ENCODE assay signal across 23 mouse cellular contexts in genomic region chr2:60699591-60699990, GRCm38 (mm10). TPM values are rescaled to one million over a fixed set of nuclear protein-coding genes. Genes with fewer than 3 reads are reported as not detected.
DNase-seq lines count a peak whose midpoint lies in the region; ATAC-seq and TF ChIP-seq lines count a peak whose summit lies in the region.
"Had no signal": no experiment of that assay in that cellular context is flagged by ENCODE, and none has a peak within 500 bp of the region (broad histone marks: within the 10 kb centered on the region; RNA-seq: fewer than 3 reads in every experiment).

No protein-coding gene starts in this region.

- TF ChIP-seq CTCF in gastrocnemius, adult 2 months (IDR thresholded peaks at IDR 0.05) = no peak
- TF ChIP-seq CTCF in kidney, adult 2 months (conservative IDR thresholded peaks at IDR 0.05; ENCODE audit: insufficient read depth, insufficient read length, low read depth, low read length) = no peak

- no peaks in the 10 kb centered on the region for H3K27me3 ChIP-seq in heart, embryonic 13.5 days (replicated peaks)
- no peaks in the 10 kb centered on the region for H3K27me3 ChIP-seq in kidney, adult 2 months (replicated peaks; ENCODE audit: control insufficient read depth, insufficient read depth, low read length)
- H3K27me3 ChIP-seq: forebrain, embryonic 12.5 days; forebrain, embryonic 15.5 days; heart, embryonic 12.5 days had no signal

- no peaks in the 10 kb centered on the region for H3K36me3 ChIP-seq in heart, embryonic 13.5 days
- H3K36me3 ChIP-seq in kidney, adult 2 months (ENCODE audit: control insufficient read depth, insufficient read depth, low read length) = no peaks in the 10 kb centered on the region; the same call in 1 of the 2 replicates
- H3K36me3 ChIP-seq: forebrain, embryonic 12.5 days; forebrain, embryonic 15.5 days; heart, embryonic 12.5 days had no signal

- no peak overlapping the region for H3K9ac ChIP-seq in heart, embryonic 13.5 days
- H3K9ac ChIP-seq: forebrain, embryonic 12.5 days; forebrain, embryonic 15.5 days; heart, embryonic 12.5 days; hindbrain, embryonic 14.5 days had no signal

- intact Hi-C loops in gastrocnemius, adult 2 months (cut with DNase I) = no loop called here
- intact Hi-C loops in heart, postnatal 36 days (cut with DNase I) = no loop called here

- H3K4me3 ChIP-seq in gastrocnemius, adult 2 months = no peak overlapping the region
- no peak overlapping the region for H3K4me3 ChIP-seq in heart, embryonic 13.5 days
- H3K4me3 ChIP-seq in kidney, adult 2 months (ENCODE audit: insufficient read depth, low read depth, low read length) = no peak overlapping the region
- H3K4me3 ChIP-seq: forebrain, embryonic 12.5 days; forebrain, embryonic 15.5 days; heart, embryonic 12.5 days had no signal

- 69% methylated on average over 3 of the region's 3 CpGs for WGBS in heart, embryonic 13.5 days
- 72% methylated on average over 3 of the region's 3 CpGs for WGBS in kidney, adult 2 months

- peak overlapping the region; percentile 85 for H3K27ac ChIP-seq in gastrocnemius, adult 2 months
- 0 out of 2 replicates have a peak overlapping the region, but pooled peaks have one; percentile 4 for H3K27ac ChIP-seq in heart, embryonic 13.5 days (replicated peaks)
- peak overlapping the region; percentile 15; the same call in 1 of the 2 replicates for H3K27ac ChIP-seq in kidney, adult 2 months (ENCODE audit: insufficient read depth, low read depth, low read length)
- H3K27ac ChIP-seq: forebrain, embryonic 12.5 days; forebrain, embryonic 15.5 days; hindbrain, embryonic 14.5 days; hindbrain, postnatal 0 days had no signal

- H3K4me2 ChIP-seq in heart, embryonic 13.5 days = no peak overlapping the region
- H3K4me2 ChIP-seq: forebrain, embryonic 12.5 days; forebrain, embryonic 15.5 days; heart, embryonic 12.5 days; hindbrain, embryonic 14.5 days had no signal

- TF ChIP-seq POLR2A in kidney, adult 2 months (IDR thresholded peaks at IDR 0.05; ENCODE audit: low read depth, low read length) = no peak

- peaks cover 53% of the 10 kb centered on the region for H3K4me1 ChIP-seq in heart, embryonic 13.5 days
- H3K4me1 ChIP-seq in kidney, adult 2 months (ENCODE audit: control insufficient read depth, insufficient read depth, low read length) = peaks cover 43% of the 10 kb centered on the region

- no peaks in the 10 kb centered on the region for H3K9me3 ChIP-seq in heart, embryonic 13.5 days
- H3K9me3 ChIP-seq: forebrain, embryonic 12.5 days; forebrain, embryonic 15.5 days; heart, embryonic 12.5 days had no signal

- no peak for ATAC-seq in heart, embryonic 13.5 days (ENCODE audit: extremely low read depth, insufficient number of reproducible peaks, low FRiP score, low TSS enrichment)
- ATAC-seq: activated CD4-positive, CD25-positive, alpha-beta regulatory T cell, adult 4 months; forebrain, embryonic 15.5 days; hindbrain, postnatal 0 days; inflammation-experienced regulatory T-cells, adult 6 months; intestine, embryonic 16.5 days had no signal

- no peak for DNase-seq in gastrocnemius, adult 2 months
- DNase-seq in gastrocnemius, postnatal 10 days = no peak
- DNase-seq in heart, postnatal 36 days = no peak
- no peak for DNase-seq in kidney, adult 2 months
- DNase-seq in kidney, adult 9 months = no peak
- DNase-seq in spleen, postnatal 14 days (ENCODE audit: low spot score in 2 of 2) = no peak
- DNase-seq in right cerebral cortex, adult 18-20 months = no peak
- DNase-seq: adrenal gland, adult 8-10 months; cerebellum, adult 18-20 months; cerebellum, adult 9-10 months; cerebellum, postnatal 14 days; gastrocnemius, postnatal 25 days; kidney, adult 18-20 months had no signal

RNA-seq across cellular contexts. Expression of gene Itgb6, which starts 22.9 kb away (rescaled TPM):
- 10 to 100 TPM; 18.3 to 50.1 TPM for total RNA-seq in gastrocnemius, adult 2 months (2021)
- total RNA-seq in gastrocnemius, postnatal 10 days (2021) = 10 to 100 TPM; 29.2 to 30.5 TPM
- 0.20 and 0.29 TPM in 2 replicates for polyA plus RNA-seq in heart, embryonic 13.5 days (2015; fragmentation: Nextera tagmentation; extraction: Ambion mirVana)
- 10 to 100 TPM; 15.2 to 16.7 TPM for total RNA-seq in heart, postnatal 36 days (2021)
- 55.8 and 74.0 TPM in 2 replicates for polyA plus RNA-seq in kidney, adult 2 months (2012; rRNA removed)
- total RNA-seq: adrenal gland, adult 8-10 months; adrenal gland, postnatal 25 days had no signal
- polyA plus RNA-seq: forebrain, embryonic 15.5 days; hindbrain, embryonic 14.5 days; inflammation-experienced regulatory T-cells, adult 6 months had no signal

Comparison
In these comparisons a context has a peak if more than half of its experiments do, and no peak if none do; other contexts are left out.
1. H3K27ac ChIP-seq: peak in every context shown above with its lines; median percentile 85 in gastrocnemius, adult 2 months; 15 in kidney, adult 2 months; 4 in heart, embryonic 13.5 days.